Mouse (Mus musculus): ENCODE results near the gene Dis3l2.

- TF ChIP-seq GATA1 (IDR thresholded peaks at IDR 0.05; ENCODE audit: low read length) (no peak), TAL1 (IDR thresholded peaks at IDR 0.05; ENCODE audit: low read length) (no peak)
Observed at GRCm38 (mm10) chr1:86753416-86753815, 49.8 kb downstream of the Dis3l2 start.
